Mouse (Mus musculus): Measurements from ENCODE around the gene Lrrc75b.
A peak's percentile ranks its signal among the peaks of the same experiment; 100 is the strongest.
"Not testable (repeated sequence)": the region's sequence is repeated elsewhere in the genome, so short reads cannot be mapped to it uniquely, and the experiment has no call there.

Lrrc75b gene

GRCm38 (mm10) chr10:75568029-75568428, 7.9 kb upstream of the Lrrc75b start:
- no peak for DNase-seq (ENCODE audit: extremely low read depth, low read depth, low spot score)

- DNase-seq (ENCODE audit: extremely low read depth, low read depth, low spot score): not testable (repeated sequence)
These were observed 6.6 kb upstream of the Lrrc75b start for GRCm38 (mm10) chr10:75566765-75567164.

GRCm38 (mm10) chr10:75566321-75566720, 6.2 kb upstream of the Lrrc75b start:
- DNase-seq (ENCODE audit: extremely low read depth, low read depth, low spot score): no peak

GRCm38 (mm10) chr10:75565906-75566305, 5.8 kb upstream of the Lrrc75b start:
- no peak for DNase-seq (ENCODE audit: extremely low read depth, low read depth, low spot score)

GRCm38 (mm10) chr10:75565436-75565835, 5.3 kb upstream of the Lrrc75b start:
- no peak for DNase-seq (ENCODE audit: extremely low read depth, low read depth, low spot score)

GRCm38 (mm10) chr10:75564687-75565265, 4.6 kb upstream of the Lrrc75b start:
- no peak for DNase-seq (ENCODE audit: extremely low read depth, low read depth, low spot score)

- no peak for DNase-seq (ENCODE audit: extremely low read depth, low read depth, low spot score)
These were observed 2.5 kb upstream of the Lrrc75b start for GRCm38 (mm10) chr10:75562596-75562995.

GRCm38 (mm10) chr10:75561071-75561654, 1.0 kb upstream of the Lrrc75b start, which contains the start of gene Ggt1:
Gene Ggt1 (plus strand): TSS chr10:75561604.
- DNase-seq (ENCODE audit: extremely low read depth, low read depth, low spot score): no peak

- no peak for DNase-seq (ENCODE audit: extremely low read depth, low read depth, low spot score)
These were observed 394 bp upstream of the Lrrc75b start for GRCm38 (mm10) chr10:75560549-75560899.

GRCm38 (mm10) chr10:75559041-75559675, 972 bp downstream of the Lrrc75b start:
- no peak for DNase-seq (ENCODE audit: extremely low read depth, low read depth, low spot score)

GRCm38 (mm10) chr10:75558515-75558914, 1.6 kb downstream of the Lrrc75b start:
- peak; percentile 51 for DNase-seq (ENCODE audit: extremely low read depth, low read depth, low spot score)

GRCm38 (mm10) chr10:75556026-75556425, 4.1 kb downstream of the Lrrc75b start:
- no peak for DNase-seq (ENCODE audit: extremely low read depth, low read depth, low spot score)

- DNase-seq (ENCODE audit: extremely low read depth, low read depth, low spot score): no peak
These were observed 4.6 kb downstream of the Lrrc75b start for GRCm38 (mm10) chr10:75555557-75555956.

GRCm38 (mm10) chr10:75554090-75554489, 6.0 kb downstream of the Lrrc75b start:
- DNase-seq (ENCODE audit: extremely low read depth, low read depth, low spot score): no peak

GRCm38 (mm10) chr10:75552701-75553450, 7.3 kb downstream of the Lrrc75b start:
- DNase-seq (ENCODE audit: extremely low read depth, low read depth, low spot score): no peak

- DNase-seq (ENCODE audit: extremely low read depth, low read depth, low spot score): no peak
These were observed 8.0 kb downstream of the Lrrc75b start for GRCm38 (mm10) chr10:75552106-75552505.

- no peak for DNase-seq (ENCODE audit: extremely low read depth, low read depth, low spot score)
These were observed 9.0 kb downstream of the Lrrc75b start for GRCm38 (mm10) chr10:75551175-75551574.

GRCm38 (mm10) chr10:75549886-75550285, 10.2 kb downstream of the Lrrc75b start:
- no peak for DNase-seq (ENCODE audit: extremely low read depth, low read depth, low spot score)

- no peak for DNase-seq (ENCODE audit: extremely low read depth, low read depth, low spot score)
These were observed 11.6 kb downstream of the Lrrc75b start for GRCm38 (mm10) chr10:75548486-75548885.

- DNase-seq (ENCODE audit: extremely low read depth, low read depth, low spot score): no peak
These were observed 12.2 kb downstream of the Lrrc75b start for GRCm38 (mm10) chr10:75547901-75548300.

GRCm38 (mm10) chr10:75536123-75536522, 24.0 kb downstream of the Lrrc75b start:
- DNase-seq (ENCODE audit: extremely low read depth, low read depth, low spot score): no peak

- no peak for DNase-seq (ENCODE audit: extremely low read depth, low read depth, low spot score)
These were observed 24.7 kb downstream of the Lrrc75b start for GRCm38 (mm10) chr10:75535423-75535822.
